ENCODE assay signal across 10 mouse cellular contexts in genomic region chr13:55976911-55977381, GRCm38 (mm10).
A peak's percentile ranks its signal among the peaks of the same experiment; 100 is the strongest.
DNase-seq lines count a peak whose midpoint lies in the region; ATAC-seq lines count a peak whose summit lies in the region.
"Had no signal": no experiment of that assay in that cellular context is flagged by ENCODE, and none has a peak within 500 bp of the region (broad histone marks: within the 10 kb centered on the region; RNA-seq: fewer than 3 reads in every experiment).

No protein-coding gene starts in this region.

- H3K4me3 ChIP-seq in embryonic facial prominence, embryonic 14.5 days (ENCODE audit: low read depth, low read length): no peak overlapping the region
- H3K4me3 ChIP-seq in hindbrain, embryonic 13.5 days: no peak overlapping the region
- no peak overlapping the region for H3K4me3 ChIP-seq in neural tube, embryonic 15.5 days (replicated peaks)

- no peaks in the 10 kb centered on the region for H3K27me3 ChIP-seq in embryonic facial prominence, embryonic 14.5 days (replicated peaks; ENCODE audit: control insufficient read depth, insufficient read depth, low read length)
- H3K27me3 ChIP-seq in hindbrain, embryonic 13.5 days: peaks cover 17% of the 10 kb centered on the region; the same call in 1 of the 2 replicates
- H3K27me3 ChIP-seq in neural tube, embryonic 15.5 days (replicated peaks): no peaks in the 10 kb centered on the region; the same call in 1 of the 2 replicates

- H3K9me3 ChIP-seq in embryonic facial prominence, embryonic 14.5 days (ENCODE audit: control insufficient read depth, low read length): no peaks in the 10 kb centered on the region
- H3K9me3 ChIP-seq in hindbrain, embryonic 13.5 days: no peaks in the 10 kb centered on the region
- H3K9me3 ChIP-seq in neural tube, embryonic 15.5 days (replicated peaks): no peaks in the 10 kb centered on the region

- no peak overlapping the region for H3K9ac ChIP-seq in embryonic facial prominence, embryonic 14.5 days (ENCODE audit: low read depth, low read length)
- no peak overlapping the region for H3K9ac ChIP-seq in hindbrain, embryonic 13.5 days
- H3K9ac ChIP-seq in neural tube, embryonic 15.5 days (replicated peaks): no peak overlapping the region

- no peak overlapping the region for H3K4me2 ChIP-seq in embryonic facial prominence, embryonic 14.5 days (ENCODE audit: low read depth, low read length)
- H3K4me2 ChIP-seq in hindbrain, embryonic 13.5 days: no peak overlapping the region
- no peak overlapping the region; the same call in 1 of the 2 replicates for H3K4me2 ChIP-seq in neural tube, embryonic 15.5 days

- DNase-seq in kidney, postnatal 4 days: peak; percentile 21 to 38
- no peak for DNase-seq in kidney, adult 9 months
- peak; percentile 50 for DNase-seq in embryonic facial prominence, embryonic 14.5 days (ENCODE audit: low spot score)
- DNase-seq in testis, postnatal 14 days (ENCODE audit: low spot score): no peak
- DNase-seq in cerebellum, adult 18-20 months: no peak
- DNase-seq in frontal cortex, postnatal 10 days (ENCODE audit: low spot score in 2 of 2): no peak
- DNase-seq: cerebellum, postnatal 25 days; left cerebral cortex, postnatal 4 days had no signal

- WGBS in embryonic facial prominence, embryonic 14.5 days: 40% methylated on average over 10 of the region's 10 CpGs
- WGBS in hindbrain, embryonic 13.5 days: 42% methylated on average over 10 of the region's 10 CpGs
- 9% methylated on average over 10 of the region's 10 CpGs for WGBS in neural tube, embryonic 15.5 days

- H3K4me1 ChIP-seq in embryonic facial prominence, embryonic 14.5 days (ENCODE audit: control insufficient read depth, insufficient read depth, low read length): peaks cover 12% of the 10 kb centered on the region; the same call in 1 of the 2 replicates
- peaks cover 15% of the 10 kb centered on the region for H3K4me1 ChIP-seq in hindbrain, embryonic 13.5 days (replicated peaks)
- peaks cover 14% of the 10 kb centered on the region for H3K4me1 ChIP-seq in neural tube, embryonic 15.5 days

- no peak for ATAC-seq in embryonic facial prominence, embryonic 14.5 days (ENCODE audit: low read depth)
- ATAC-seq in hindbrain, embryonic 13.5 days (ENCODE audit: low FRiP score): no peak
- no peak for ATAC-seq in neural tube, embryonic 15.5 days (ENCODE audit: low FRiP score)

- H3K36me3 ChIP-seq in embryonic facial prominence, embryonic 14.5 days (ENCODE audit: control insufficient read depth, insufficient read depth, low read length): no peaks in the 10 kb centered on the region
- no peaks in the 10 kb centered on the region for H3K36me3 ChIP-seq in hindbrain, embryonic 13.5 days
- no peaks in the 10 kb centered on the region for H3K36me3 ChIP-seq in neural tube, embryonic 15.5 days

- H3K27ac ChIP-seq in embryonic facial prominence, embryonic 14.5 days (replicated peaks; ENCODE audit: low read depth, low read length): 0 out of 2 replicates have a peak overlapping the region, but pooled peaks have one; percentile 6
- peak overlapping the region; percentile 24; the same call in 1 of the 2 replicates for H3K27ac ChIP-seq in hindbrain, embryonic 13.5 days
- 0 out of 2 replicates have a peak overlapping the region, but pooled peaks have one; percentile 28 for H3K27ac ChIP-seq in neural tube, embryonic 15.5 days (replicated peaks)

Comparison
In these comparisons a context has a peak if more than half of its experiments do, and no peak if none do; other contexts are left out.
1. DNase-seq: peak in kidney, postnatal 4 days (2 of 2) and embryonic facial prominence, embryonic 14.5 days (single experiment); none in kidney, adult 9 months (single experiment), testis, postnatal 14 days (single experiment), cerebellum, adult 18-20 months (0 of 2) and frontal cortex, postnatal 10 days (0 of 2).
2. Peak in every context shown above with its lines, with median percentiles within 50 percentile points of each other: H3K27ac ChIP-seq.